Mouse (Mus musculus) small intestine, adult 2 months (tissue): ENCODE data around the gene Apoa5.

Source experiments
- CTCF ChIP-seq: fragments of 200-500 bp; IDR thresholded peaks from 2 replicates; pipeline ENCODE4 v1.5.1; 2012; ENCODE audit warnings: low read depth, mild to moderate bottlenecking, control low read depth, inconsistent platforms, low read length, moderate library complexity, mixed read lengths; ENCODE audit not compliant: insufficient replicate concordance, insufficient read length; ENCODE audit errors: extremely low read depth
- POLR2A ChIP-seq: fragments of 200-500 bp; IDR thresholded peaks from 2 replicates; pipeline ENCODE4 v1.6.1; 2012; ENCODE audit warnings: low read depth, mild to moderate bottlenecking, control low read depth, inconsistent platforms, low read length, moderate library complexity

- TF ChIP-seq CTCF: no peak
- no peak for TF ChIP-seq POLR2A
Measured at GRCm38 (mm10) chr9:46314921-46315320, 46.5 kb downstream of the Apoa5 start.
